Mouse (Mus musculus) lung, embryonic 14.5 days (tissue): ENCODE results near the gene Gsk3a. TPM values are rescaled to one million over a fixed set of nuclear protein-coding genes. Genes with fewer than 3 reads are reported as not detected.
"Not testable (repeated sequence)": the region's sequence is repeated elsewhere in the genome, so short reads cannot be mapped to it uniquely, and the experiment has no call there.

Experiments
- ATAC-seq: fragments of 200-750 bp; cut with Nextera tagmentation; 2 replicates; pipeline ENCODE4 v1.8.0; 2017; ENCODE audit warnings: mild to moderate bottlenecking, moderate TSS enrichment, moderate library complexity; ENCODE audit not compliant: insufficient read depth
- DNase-seq: peaks from one replicate; pipeline ENCODE4 v3.0.0-alpha.2; 2015
- H3K27ac ChIP-seq: fragments of 300-500 bp; sonication (generic); 2 replicates; pipeline ENCODE4 v1.5.1; 2014; ENCODE audit warnings: low read depth, mild to moderate bottlenecking, moderate library complexity
- H3K27me3 ChIP-seq: fragments of 300-500 bp; sonication (generic); 2 replicates; pipeline ENCODE4 v1.6.1; 2014; ENCODE audit warnings: low read length, control low read depth; ENCODE audit not compliant: insufficient read depth
- H3K36me3 ChIP-seq: fragments of 300-500 bp; sonication (generic); 2 replicates; pipeline ENCODE4 v1.6.1; 2014; ENCODE audit warnings: control low read depth; ENCODE audit not compliant: insufficient read depth
- H3K4me1 ChIP-seq: fragments of 300-500 bp; sonication (generic); 2 replicates; pipeline ENCODE4 v1.6.1; 2014; ENCODE audit warnings: antibody characterized with exemption, control low read depth; ENCODE audit not compliant: insufficient read depth
- H3K4me2 ChIP-seq: fragments of 300-500 bp; sonication (generic); 2 replicates; pipeline ENCODE4 v1.6.1; 2014; ENCODE audit warnings: mild to moderate bottlenecking
- H3K4me3 ChIP-seq: fragments of 300-500 bp; sonication (generic); 2 replicates; pipeline ENCODE4 v1.5.1; 2014; ENCODE audit warnings: low read depth, low read length
- H3K9ac ChIP-seq: fragments of 300-500 bp; sonication (generic); 2 replicates; pipeline ENCODE4 v1.6.1; 2014
- H3K9me3 ChIP-seq: fragments of 300-500 bp; sonication (generic); 2 replicates; pipeline ENCODE4 v1.6.1; 2016; ENCODE audit warnings: low read depth, low read length, control low read depth
- CTCF ChIP-seq: IDR thresholded peaks from 2 replicates; pipeline ENCODE4 v1.5.1; 2016; ENCODE audit warnings: antibody characterized with exemption, low read depth
- WGBS: fragments of 180-500 bp; shearing (Covaris S2); extraction: QIAGEN DNeasy Blood & Tissue Kit; methylation state at CpG from one replicate; pipeline ENCODE4 v1.1.7; 2014; 5-methylcytosine and 5-hydroxymethylcytosine counted together
- polyA plus RNA-seq: library from polyadenylated mRNA; unstranded; fragments of >200 nt; fragmentation: Nextera tagmentation; extraction: Ambion mirVana; gene quantifications from 2 replicates; pipeline ENCODE4 v1.2.1, GENCODE M21; 2014

The Gsk3a gene
- polyA plus RNA-seq, 1 experiment from 2014 or later = 14.9 TPM

- ATAC-seq (peak; percentile 82), DNase-seq (peak; percentile 100)
- Histone ChIP-seq H3K4me1 (peaks cover 12% of the 10 kb centered on the region; the same call in 1 of the 2 replicates), H3K9me3 (no peaks in the 10 kb centered on the region), H3K27me3 (no peaks in the 10 kb centered on the region), H3K27ac (peak within 1 kb of the TSS; percentile 92), H3K9ac (peak within 1 kb of the TSS; percentile 67), H3K4me3 (peak within 1 kb of the TSS; percentile 73), H3K4me2 (peak within 1 kb of the TSS; percentile 82), H3K36me3 (peaks cover 12% of the 10 kb centered on the region; the same call in 1 of the 2 replicates)
- TF ChIP-seq CTCF = peak; percentile 11; the same call in 1 of the 2 replicates
- 0% methylated on average over 29 of the region's 29 CpGs for WGBS
Observed at GRCm38 (mm10) chr7:25267301-25267750, 29.7 kb upstream of the Gsk3a start, which contains the start of gene Cic. TSS of gene Cic (plus strand) at chr7:25267704.

GRCm38 (mm10) chr7:25266180-25266962, 28.7 kb upstream of the Gsk3a start:
- H3K9ac ChIP-seq = no peak overlapping the region
- TF ChIP-seq CTCF = no peak
- 84% methylated on average over 8 of the region's 8 CpGs for WGBS
- H3K27me3 ChIP-seq = no peaks in the 10 kb centered on the region
- peaks cover 5% of the 10 kb centered on the region; the same call in 1 of the 2 replicates for H3K36me3 ChIP-seq
- no peak overlapping the region for H3K27ac ChIP-seq
- no peaks in the 10 kb centered on the region for H3K9me3 ChIP-seq
- H3K4me1 ChIP-seq = peaks cover 12% of the 10 kb centered on the region; the same call in 1 of the 2 replicates
- no peak overlapping the region; the same call in 1 of the 2 replicates for H3K4me3 ChIP-seq
- H3K4me2 ChIP-seq = peak overlapping the region; percentile 67
- ATAC-seq = no peak
- no peak for DNase-seq

GRCm38 (mm10) chr7:25265743-25266142, 28.1 kb upstream of the Gsk3a start:
- H3K27ac ChIP-seq, H3K9me3 ChIP-seq, H3K27me3 ChIP-seq, H3K36me3 ChIP-seq, H3K9ac ChIP-seq, H3K4me2 ChIP-seq, DNase-seq, ATAC-seq, H3K4me3 ChIP-seq: not testable (repeated sequence)
- WGBS = 82% methylated on average over 5 of the region's 5 CpGs
- peaks cover 12% of the 10 kb centered on the region; the same call in 1 of the 2 replicates for H3K4me1 ChIP-seq

GRCm38 (mm10) chr7:25263968-25264870, 26.6 kb upstream of the Gsk3a start:
- Histone ChIP-seq H3K4me1 (peaks cover 6% of the 10 kb centered on the region; the same call in 1 of the 2 replicates), H3K27ac (no peak overlapping the region), H3K27me3 (no peaks in the 10 kb centered on the region), H3K4me3 (no peak overlapping the region), H3K9ac (no peak overlapping the region), H3K9me3 (no peaks in the 10 kb centered on the region), H3K4me2 (no peak overlapping the region), H3K36me3 (no peaks in the 10 kb centered on the region)
- TF ChIP-seq CTCF = no peak
- 28% methylated on average over 17 of the region's 17 CpGs for WGBS
- DNase-seq (no peak), ATAC-seq (no peak)

GRCm38 (mm10) chr7:25261896-25262295, 24.2 kb upstream of the Gsk3a start:
- Histone ChIP-seq H3K9me3 (no peaks in the 10 kb centered on the region), H3K4me2 (no peak overlapping the region), H3K9ac (no peak overlapping the region), H3K27me3 (no peaks in the 10 kb centered on the region), H3K27ac (no peak overlapping the region), H3K4me3 (no peak overlapping the region), H3K36me3 (no peaks in the 10 kb centered on the region), H3K4me1 (peaks cover 4% of the 10 kb centered on the region; the same call in 1 of the 2 replicates)
- no peak for TF ChIP-seq CTCF
- 75% methylated on average over 1 of the region's 1 CpGs for WGBS
- ATAC-seq = no peak
- no peak for DNase-seq

GRCm38 (mm10) chr7:25251822-25252221, 14.2 kb upstream of the Gsk3a start:
- Histone ChIP-seq H3K4me1 (peaks cover 11% of the 10 kb centered on the region; the same call in 1 of the 2 replicates), H3K4me2 (peak overlapping the region; percentile 99), H3K9me3 (no peaks in the 10 kb centered on the region), H3K9ac (peak overlapping the region; percentile 95), H3K27me3 (no peaks in the 10 kb centered on the region), H3K4me3 (peak overlapping the region; percentile 98), H3K27ac (peak overlapping the region; percentile 99), H3K36me3 (no peaks in the 10 kb centered on the region)
- ATAC-seq = no peak
- no peak for DNase-seq
- no peak for TF ChIP-seq CTCF
- WGBS = 18% methylated on average over 8 of the region's 8 CpGs
